Mouse (Mus musculus) spleen, embryonic (tissue): ENCODE measurements around the gene Slc9a3.

Source experiments
- CTCF ChIA-PET: fragments of 350-600 bp; sonication (Branson Sonifier 250); formaldehyde crosslinking; loops from one replicate; lab custom pipeline; 2022; lab: Charles Lee

Gene Slc9a3

DNA sequence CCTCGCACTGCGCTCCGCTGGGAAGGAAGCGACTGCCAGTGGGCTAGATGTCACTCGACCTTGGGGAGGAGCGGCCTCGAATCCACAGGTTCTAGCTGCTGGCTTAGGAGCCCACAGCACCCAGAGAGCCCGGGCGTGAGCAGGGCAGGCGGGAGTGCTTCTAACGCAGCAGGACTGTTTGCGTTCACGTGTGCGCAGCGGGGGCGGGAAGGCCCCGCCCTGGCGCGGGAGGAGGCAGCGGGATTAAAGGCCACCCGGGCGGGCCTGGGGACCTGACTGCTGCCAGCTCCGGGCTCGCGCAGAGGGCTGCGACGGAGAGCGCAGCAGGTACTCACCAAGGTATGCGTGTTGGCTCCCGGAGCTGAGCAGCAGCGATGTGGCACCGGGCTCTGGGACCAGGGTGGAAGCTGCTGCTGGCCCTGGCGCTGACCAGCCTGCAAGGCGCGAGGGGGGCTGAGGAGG is at the start of gene Slc9a3:
Gene Slc9a3 (plus strand): TSS at position 317 of the 462 bp plus-strand sequence.
- CTCF ChIA-PET = no interaction called here

DNA sequence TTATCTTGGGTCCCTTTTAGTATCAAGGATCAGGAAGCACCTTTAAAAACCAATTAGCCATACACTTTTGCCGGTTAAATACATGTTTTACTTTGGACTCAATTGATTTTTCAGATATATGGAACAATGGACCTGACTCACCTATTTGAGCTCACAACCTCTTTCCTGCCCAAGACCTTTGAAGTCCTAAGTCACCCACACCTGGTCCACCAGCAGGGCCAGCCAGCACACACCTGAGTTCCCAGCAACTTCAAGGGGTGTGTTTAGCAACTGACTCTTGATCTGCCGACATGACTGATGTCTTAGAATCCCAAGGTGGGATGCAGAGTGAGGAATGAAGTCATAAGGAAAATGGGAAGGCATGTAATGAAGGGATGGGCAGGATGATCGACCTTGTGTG is 49.5 kb upstream of the Slc9a3 start:
- CTCF ChIA-PET = no interaction called here

DNA sequence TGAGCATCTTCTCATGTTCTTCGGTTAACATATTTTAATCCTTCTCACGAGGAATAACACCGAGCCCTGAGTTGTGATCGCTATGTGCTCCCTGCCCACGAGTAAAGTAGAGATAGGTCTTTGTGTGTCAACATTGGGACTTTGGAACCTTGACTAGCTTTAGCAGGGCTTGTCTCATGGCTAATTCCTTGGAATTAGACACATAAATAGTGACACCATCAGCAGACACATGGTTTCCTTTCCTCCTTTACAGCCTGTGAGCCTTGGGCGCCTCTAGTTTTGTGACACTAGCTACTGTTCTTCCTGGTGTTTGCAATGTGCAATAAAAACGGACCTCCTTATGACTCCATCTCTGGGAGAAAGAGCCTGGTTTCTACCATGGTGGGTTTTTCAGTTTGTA is 47.9 kb upstream of the Slc9a3 start:
- CTCF ChIA-PET = no interaction called here

DNA sequence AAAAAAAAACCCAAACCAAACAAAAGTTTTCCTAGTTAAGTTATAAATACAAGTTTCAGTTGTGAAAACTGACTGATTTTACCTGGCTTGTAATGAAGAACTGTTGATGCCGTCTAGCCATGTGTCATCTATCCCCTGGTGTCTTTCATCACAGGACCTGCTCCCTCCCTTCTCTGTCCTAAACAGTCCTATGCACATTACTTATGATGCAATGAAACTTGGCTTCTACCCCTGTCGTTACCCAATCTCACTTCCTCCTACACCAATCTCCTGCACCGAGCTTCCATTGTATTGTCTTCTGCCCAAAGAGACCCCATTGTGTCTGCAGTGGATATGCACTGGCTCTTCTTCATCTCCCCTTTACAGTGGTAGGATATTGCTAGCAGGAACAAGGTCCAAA is 31.0 kb upstream of the Slc9a3 start:
- CTCF ChIA-PET = interaction anchor here (0.6 kb wide), 1 partner anchor 54 kb away, joined by 3 read pairs; no protein-coding TSS in a partner anchor

DNA sequence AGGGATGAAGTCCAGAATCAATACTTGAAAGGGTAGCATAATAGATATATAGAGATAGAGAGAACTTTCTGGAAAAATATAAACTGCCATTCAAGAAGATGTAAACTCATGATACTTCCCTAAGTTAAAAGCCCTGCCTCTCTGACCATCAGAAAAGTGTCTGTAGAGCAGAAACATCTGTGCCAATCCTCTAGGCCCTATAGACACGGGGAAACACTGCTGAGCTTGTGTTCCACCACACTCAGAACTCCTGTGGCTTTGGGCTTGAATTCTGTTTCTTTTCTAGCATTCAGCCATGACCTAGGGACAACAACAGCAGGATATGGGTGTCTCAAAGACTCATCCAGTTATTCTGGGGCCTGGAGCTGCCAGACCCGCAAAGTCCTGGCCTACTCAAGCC is 25.3 kb upstream of the Slc9a3 start:
- CTCF ChIA-PET = no interaction called here

DNA sequence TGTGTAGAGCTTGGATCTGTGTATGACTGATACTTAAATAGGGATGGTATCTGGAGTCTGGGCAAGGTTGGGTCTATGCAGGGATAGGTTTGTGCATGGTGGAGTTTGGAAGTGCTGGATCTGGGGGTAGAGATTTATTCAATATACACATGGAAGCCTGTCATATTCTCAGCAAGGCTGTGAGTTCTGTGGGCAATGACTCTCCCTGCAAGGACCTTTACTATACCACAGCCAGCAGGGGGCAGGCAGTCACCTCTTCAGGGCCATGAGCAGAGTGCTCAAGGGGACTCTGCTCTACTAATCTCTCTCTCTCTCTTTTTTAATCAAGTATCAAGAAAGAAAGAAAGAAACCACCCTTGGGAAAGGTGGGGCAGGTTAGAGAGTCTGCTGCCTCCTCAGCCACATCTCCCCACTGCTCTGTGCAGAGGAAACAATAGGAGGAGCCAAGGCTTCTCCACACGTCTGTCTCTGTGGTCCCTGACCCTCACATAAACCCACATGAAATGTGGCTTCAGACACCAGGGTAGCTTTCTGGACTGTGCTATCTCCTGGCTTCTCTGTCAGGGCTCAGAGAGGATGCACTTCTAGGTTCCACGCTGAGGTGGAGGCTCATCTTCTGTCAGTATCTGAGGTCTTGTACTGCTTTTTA is 24.4 kb upstream of the Slc9a3 start:
- CTCF ChIA-PET = no interaction called here

DNA sequence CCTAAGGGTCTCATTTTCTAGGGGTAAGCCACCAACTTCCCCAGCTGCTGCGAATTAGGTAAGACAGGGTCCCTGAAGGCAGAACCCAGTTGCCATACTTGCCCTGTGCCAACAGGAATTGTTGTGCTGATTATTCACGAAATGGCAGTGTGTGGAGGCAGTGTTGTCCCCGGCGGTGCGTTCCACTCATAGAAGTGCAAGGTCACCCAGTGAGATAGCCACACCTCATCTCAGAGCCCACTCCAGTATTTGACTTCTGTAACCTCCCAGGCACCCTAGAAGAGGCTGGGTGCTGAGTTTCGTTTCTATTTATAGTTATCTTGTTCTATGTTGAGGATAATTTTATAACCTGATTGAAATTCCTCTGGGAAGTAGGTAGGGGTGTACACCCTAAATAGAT is 22.3 kb upstream of the Slc9a3 start:
- CTCF ChIA-PET = no interaction called here

DNA sequence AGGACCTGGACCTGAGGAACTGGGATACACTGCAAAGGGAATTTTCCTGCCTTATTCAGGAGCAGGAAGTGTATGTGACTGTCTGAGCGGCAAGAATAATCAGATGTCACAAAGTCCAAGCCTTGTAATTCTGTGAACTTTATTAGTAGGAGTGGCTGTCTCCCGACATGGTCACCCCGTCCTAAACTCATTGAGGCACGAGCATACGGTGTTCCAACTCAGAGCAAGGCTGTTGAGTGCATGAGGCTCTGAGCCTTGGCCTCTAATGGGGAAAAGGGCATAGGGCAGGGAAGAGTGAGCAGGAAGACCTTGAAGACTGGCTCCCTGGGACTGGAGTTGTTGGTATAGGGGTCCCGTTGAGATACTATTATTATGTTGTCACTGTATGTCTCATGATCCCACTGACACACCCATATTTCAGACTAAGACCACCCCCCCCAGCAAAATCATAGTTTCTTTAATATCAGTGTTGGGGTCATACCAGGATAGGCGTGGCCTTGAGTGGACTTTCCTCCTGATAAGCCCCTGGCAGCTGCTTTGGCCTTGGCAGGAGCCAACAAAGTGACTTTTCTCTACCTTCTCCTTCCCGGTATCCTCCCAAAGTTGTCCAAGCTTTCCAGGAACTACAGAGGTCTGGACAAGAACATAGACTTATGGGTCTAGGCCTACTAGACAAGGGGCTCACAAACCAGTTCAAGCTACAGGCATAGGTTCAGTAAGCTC is 19.0 kb upstream of the Slc9a3 start:
- CTCF ChIA-PET = no interaction called here

DNA sequence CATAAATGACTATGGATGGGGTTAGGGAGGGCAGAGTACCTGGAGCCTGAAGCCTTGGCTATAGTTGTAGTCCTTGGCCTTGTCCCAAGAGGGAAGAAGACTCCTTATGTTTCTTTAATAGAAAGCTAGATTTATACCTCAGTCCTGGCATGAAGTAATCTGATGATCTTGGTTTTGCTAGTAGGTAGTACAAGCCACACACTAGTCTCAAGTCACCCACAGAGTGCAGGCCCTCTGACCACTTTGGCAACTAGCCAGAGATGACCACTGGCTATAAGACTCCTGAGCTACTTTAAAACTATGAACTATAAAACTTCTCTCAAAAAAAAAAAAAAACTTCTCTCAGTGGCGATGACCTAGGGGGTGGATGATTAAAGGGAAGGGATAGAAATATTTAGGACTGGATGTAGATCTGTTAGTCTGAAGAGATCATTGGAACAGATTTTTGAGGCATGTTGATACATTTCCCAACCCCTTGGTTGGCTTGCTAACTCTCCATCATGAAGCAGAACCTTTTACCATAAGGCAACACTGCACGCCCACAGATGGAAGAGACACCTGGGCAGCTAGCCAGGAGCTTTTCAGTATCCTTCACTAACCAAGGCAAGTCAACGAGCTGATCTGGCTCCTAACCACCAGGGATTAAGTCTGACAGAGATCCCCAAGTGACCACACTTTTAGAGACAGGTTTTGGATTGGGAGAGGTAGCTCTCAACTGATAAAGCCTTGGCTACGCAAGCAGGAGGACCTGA is 18.2 kb upstream of the Slc9a3 start:
- CTCF ChIA-PET = no interaction called here

DNA sequence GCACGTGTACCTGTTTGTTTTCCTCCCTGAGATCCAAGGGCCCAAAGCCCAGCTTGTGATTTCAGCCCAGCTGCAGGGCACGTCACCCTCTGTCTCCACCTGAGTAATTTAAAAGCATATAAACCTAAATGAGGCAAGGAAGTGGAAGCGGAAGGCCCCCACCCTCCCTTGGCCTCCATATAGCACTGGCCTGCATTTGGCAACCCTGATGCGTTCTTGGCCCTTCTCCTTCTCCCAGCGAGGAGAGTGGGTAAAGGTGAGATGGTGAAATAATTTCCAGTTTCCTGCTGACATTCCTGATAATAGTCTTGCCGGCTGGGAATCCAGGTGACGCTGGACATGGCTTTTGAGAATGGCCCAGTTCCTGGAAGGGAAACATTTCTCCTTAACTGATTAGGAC is 16.8 kb upstream of the Slc9a3 start:
- CTCF ChIA-PET = interaction anchor here (0.7 kb wide), 1 partner anchor 1504 kb away, joined by 7 read pairs; no protein-coding TSS in a partner anchor

DNA sequence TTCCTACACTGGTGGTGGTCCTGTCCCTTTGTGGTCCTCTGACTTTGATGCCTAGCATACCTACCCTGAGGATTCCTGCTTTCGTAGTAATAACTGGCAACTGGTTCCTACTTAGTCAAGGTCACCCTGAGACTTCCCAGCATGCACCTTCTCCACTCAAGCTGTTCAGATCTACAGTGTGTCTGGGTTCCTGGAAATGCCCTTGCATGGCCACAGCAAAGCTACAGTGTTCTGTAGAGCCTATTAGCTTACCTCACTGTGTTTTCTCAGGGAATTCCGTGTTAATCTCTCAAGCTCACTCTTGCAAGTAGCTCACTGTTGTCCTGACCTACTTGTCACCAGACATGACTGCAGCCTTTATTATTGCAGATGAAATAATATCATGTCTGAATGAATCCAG is 13.8 kb upstream of the Slc9a3 start:
- CTCF ChIA-PET = no interaction called here

DNA sequence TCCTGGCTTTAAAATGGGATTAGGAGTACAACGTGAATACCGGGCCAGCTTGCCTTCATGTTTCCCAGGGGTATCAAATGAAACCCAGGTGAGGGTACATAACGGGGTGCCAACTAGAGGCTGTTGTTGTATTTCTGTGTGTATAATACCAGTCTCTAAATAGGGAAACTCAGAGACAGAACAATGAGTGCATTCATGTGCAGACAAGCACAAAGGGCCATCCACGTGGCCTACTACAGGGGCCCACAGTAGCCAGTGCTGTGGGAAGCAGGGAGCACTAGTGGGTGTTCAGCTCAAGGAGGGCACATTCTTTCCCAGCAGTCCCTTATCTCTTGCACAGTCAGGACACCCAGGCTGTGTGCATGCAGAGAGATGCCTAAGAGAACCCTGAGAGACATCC is 8.7 kb upstream of the Slc9a3 start:
- CTCF ChIA-PET = no interaction called here

DNA sequence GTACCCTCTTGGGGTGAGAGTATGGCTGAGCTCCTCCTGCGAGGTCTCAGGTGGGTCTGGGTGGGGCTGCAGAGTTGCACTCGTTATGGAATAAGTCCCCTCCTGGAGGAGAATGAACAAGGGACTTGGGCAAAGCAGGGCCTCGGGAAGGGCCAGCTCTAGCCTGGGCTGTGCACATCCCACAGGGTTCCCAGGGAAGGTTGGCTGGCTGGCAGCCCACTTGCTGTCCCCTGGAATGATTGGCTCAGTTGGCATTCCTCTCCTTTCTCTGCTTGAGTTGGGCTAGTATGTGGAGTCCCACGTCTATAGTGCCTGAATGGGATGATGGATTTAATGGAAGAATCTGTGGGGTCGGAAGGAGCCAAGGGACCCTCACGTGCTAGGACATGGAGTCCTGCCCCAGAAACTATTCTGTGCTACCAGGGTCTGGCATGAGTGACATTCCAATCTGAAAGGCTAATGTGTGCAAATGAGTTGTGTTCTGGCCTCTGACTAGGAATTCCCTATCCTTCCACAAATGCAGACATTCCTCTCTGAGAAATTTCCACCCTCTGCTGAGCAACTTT is 7.5 kb upstream of the Slc9a3 start:
- CTCF ChIA-PET = no interaction called here

DNA sequence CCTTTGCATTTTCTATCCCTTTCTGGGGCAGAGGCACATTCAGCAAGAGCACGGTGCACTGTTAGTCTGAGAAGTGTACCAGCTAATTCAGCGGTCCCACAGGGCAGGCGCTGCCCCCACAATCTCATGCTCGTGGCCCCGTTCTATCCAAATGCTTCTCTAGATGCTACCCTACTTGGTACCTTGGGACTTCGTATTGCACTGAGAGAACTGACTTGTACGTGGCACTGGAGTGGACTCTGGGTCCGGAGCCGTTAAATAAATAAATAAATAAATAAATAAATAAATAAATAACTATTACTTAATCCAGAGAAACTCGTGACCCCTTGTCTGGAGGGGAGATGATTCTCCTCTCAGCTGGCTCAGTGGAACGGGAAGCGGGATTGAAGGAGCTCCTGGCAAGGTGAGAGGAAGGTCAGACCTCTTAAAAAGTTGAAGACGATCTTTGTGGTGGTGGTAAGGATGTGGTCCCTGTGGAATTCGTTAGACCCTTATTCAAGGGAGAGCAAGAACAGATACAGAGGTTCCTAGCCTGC is 606 bp downstream of the Slc9a3 start:
- CTCF ChIA-PET = no interaction called here

DNA sequence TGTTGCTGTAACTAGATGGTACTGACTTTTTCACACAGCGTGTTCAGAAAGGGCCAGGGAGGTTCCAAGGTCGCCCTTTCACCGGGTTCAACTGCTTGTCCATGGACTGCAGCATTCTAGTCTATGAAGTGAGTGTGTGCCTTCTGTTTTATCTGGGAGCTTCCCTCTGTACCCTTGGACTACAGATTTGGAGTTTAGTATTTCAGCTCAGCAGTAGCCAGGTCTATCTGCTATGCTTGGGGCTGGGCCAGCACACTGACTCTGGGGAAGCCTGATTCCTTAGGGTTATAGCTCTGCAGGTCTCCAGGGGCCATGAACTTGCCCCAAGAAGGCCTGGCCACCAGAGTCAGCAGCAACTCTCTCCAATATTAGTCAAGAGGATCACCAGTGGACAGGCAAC is 1.4 kb downstream of the Slc9a3 start:
- CTCF ChIA-PET = no interaction called here

DNA sequence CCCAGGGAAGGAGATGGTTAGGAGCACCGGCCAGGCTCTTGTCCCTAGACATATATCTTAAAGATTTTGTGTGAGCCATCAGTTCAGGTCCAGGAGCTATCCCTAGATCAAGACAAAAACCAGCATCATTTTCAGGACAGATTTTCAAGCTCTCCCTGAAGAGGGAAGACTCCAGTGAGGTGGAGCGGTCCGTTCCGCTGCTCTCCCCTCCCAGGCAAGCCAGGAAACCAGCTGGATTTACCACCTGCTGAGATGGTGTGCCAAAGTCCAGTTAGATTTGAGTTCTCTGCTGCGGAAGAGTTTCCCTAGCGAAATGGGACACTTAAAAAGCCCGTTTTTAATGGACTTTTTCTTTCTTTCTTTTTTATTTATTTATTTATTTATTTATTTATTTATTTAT is 6.3 kb downstream of the Slc9a3 start:
- CTCF ChIA-PET = no interaction called here

DNA sequence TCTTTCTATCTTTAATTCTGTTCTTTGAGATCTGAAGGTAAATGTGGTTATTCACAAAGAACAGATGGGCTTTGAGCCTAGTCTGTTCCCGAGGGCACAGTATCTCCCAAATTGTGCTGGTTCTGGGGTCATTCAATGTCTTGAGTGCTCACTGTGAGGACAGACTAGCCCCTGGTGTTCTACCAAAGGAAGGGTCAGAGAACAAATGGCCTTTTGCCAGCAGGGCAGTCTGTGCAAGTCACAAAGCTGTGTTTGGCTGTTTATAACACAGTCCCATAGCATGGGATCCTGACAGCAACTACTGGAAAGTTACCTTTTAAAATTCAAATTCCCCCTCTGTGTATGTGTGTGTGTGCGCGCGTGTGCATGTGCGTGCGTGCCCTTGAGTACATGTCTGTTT is 8.7 kb downstream of the Slc9a3 start:
- CTCF ChIA-PET = no interaction called here

DNA sequence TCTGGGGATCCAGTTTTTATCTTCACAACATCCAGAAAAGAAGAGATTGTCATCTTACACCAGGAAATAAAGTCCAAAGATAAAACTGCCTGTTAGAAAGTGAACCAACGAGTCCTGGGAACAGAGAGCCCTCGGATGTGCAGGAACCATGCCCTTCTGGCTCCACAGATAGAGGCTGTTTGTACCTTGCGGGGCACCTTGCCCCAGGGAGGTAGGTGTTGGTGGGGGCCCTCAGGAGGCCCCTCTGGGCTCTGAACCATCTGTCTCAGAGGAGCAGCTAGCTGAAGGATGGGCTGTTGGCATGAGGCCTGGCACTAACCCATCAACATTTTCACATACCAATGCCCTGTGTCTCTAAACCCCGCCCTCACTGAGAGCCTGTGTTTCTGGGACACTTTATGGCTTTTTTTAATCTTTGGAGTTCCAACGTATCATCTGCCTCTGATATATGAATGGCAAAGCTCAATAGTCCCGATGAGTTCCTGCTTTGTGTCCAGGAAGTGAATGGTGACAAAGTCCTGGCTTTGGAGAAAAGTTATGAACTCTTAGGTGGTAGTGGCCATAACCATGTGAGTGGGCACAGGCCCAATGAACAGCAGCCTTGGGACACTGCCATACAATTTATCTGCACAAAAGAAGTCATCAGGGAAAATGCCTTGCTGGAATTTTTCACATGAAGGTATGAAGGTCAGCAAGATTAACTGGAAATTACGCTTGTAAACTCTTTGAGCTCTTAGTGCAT is 17.8 kb downstream of the Slc9a3 start:
- CTCF ChIA-PET = no interaction called here

DNA sequence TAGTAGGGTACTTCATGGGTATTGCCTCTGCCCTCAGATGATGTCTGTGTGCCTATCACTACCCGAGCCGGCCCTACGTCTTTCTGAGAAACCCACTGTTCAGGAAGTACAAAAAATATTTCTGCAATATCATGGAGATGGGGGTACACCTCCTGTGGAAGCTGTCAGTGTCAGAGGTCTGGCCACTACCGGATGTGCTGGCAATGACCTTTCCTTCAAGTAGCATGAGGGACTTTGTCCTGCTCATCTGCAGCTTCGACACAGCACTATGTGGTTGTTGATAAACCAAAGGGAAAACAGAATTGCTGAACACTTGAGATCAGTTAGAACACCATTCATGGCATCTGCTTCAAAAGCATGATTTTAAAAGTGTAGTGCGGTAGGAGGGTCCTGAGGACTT is 19.5 kb downstream of the Slc9a3 start:
- CTCF ChIA-PET = no interaction called here

DNA sequence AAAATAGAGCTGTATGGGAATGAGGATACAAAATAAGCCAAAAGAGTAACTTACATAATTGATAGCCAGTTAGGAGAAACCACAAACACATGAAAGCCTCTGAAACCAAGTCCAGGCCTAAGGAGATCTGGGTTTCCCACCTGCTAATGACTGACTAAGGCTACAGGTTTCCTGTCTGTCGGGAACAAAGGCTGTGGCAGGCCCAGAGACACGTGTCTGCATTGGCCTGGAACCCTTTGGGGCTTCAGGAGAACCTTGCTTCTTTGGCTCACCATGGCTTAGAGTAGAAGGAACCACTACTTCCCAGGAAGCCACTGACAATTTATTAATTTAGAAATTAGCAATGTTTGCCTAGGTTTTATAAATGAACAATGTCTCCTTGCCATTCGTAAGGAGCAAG is 22.0 kb downstream of the Slc9a3 start:
- CTCF ChIA-PET = no interaction called here
